Mouse (Mus musculus) MEL (cell line): Measurements from ENCODE around the gene Cyp26b1.

ENCODE experiments used
- BHLHE40 ChIP-seq: IDR thresholded peaks from 2 replicates; pipeline ENCODE4 v1.6.1; 2012; ENCODE audit warnings: low read depth, mild to moderate bottlenecking, inconsistent platforms, low read length, improper control_type of control experiment, borderline replicate concordance
- CHD2 ChIP-seq: IDR thresholded peaks from 2 replicates; pipeline ENCODE4 v1.6.1; 2011; ENCODE audit warnings: low read length, improper control_type of control experiment
- CTCF ChIP-seq, 3 experiments: IDR thresholded peaks in 2 of 3; conservative IDR thresholded peaks in 1 of 3; 2 replicates each; pipeline ENCODE4 v1.5.1; 2011 to 2012; ENCODE audit warnings: low read length in 3 of 3, low read depth in 2 of 3, mild to moderate bottlenecking in 2 of 3, improper control_type of control experiment in 1 of 3, inconsistent platforms in 1 of 3, mixed read lengths in 1 of 3, moderate library complexity in 1 of 3; ENCODE audit not compliant: control insufficient read depth in 1 of 3, insufficient read depth in 1 of 3, poor library complexity in 1 of 3, severe bottlenecking in 1 of 3
- EP300 ChIP-seq, 2 experiments: IDR thresholded peaks; 2 replicates each; pipeline ENCODE4 v1.6.1; 2011; ENCODE audit warnings: improper control_type of control experiment in 2 of 2, low read length in 2 of 2, low read depth in 1 of 2, mild to moderate bottlenecking in 1 of 2
- ETS1 ChIP-seq: IDR thresholded peaks from 2 replicates; pipeline ENCODE4 v1.6.1; 2012; ENCODE audit warnings: low read depth, mild to moderate bottlenecking, inconsistent platforms, low read length, improper control_type of control experiment, moderate library complexity
- HCFC1 ChIP-seq: IDR thresholded peaks from 2 replicates; pipeline ENCODE4 v1.6.1; 2012; ENCODE audit warnings: low read depth, mild to moderate bottlenecking, inconsistent platforms, low read length, improper control_type of control experiment, moderate library complexity
- MEF2A ChIP-seq: IDR thresholded peaks from 2 replicates; pipeline ENCODE4 v1.6.1; 2014; ENCODE audit warnings: low read depth, mild to moderate bottlenecking, inconsistent platforms, low read length, improper control_type of control experiment; ENCODE audit not compliant: poor library complexity, insufficient replicate concordance, severe bottlenecking; ENCODE audit errors: extremely low read depth
- MXI1 ChIP-seq: IDR thresholded peaks from 2 replicates; pipeline ENCODE4 v1.6.1; 2011; ENCODE audit warnings: mild to moderate bottlenecking, low read depth, low read length, improper control_type of control experiment
- NELFE ChIP-seq: IDR thresholded peaks from 2 replicates; pipeline ENCODE4 v1.6.1; 2011; ENCODE audit warnings: low read depth, low read length, improper control_type of control experiment
- POLR2A ChIP-seq, 2 experiments: IDR thresholded peaks; 2 replicates each; pipeline ENCODE4 v1.6.1; 2011 to 2012; ENCODE audit warnings: low read length in 2 of 2, mild to moderate bottlenecking in 2 of 2, control low read depth in 1 of 2, improper control_type of control experiment in 1 of 2, low read depth in 1 of 2, moderate library complexity in 1 of 2; ENCODE audit not compliant: control insufficient read depth in 1 of 2, insufficient read depth in 1 of 2, poor library complexity in 1 of 2
- TBP ChIP-seq: IDR thresholded peaks from 2 replicates; pipeline ENCODE4 v1.8.0; 2011; ENCODE audit warnings: low read depth, low read length, improper control_type of control experiment
- UBTF ChIP-seq: IDR thresholded peaks from 2 replicates; pipeline ENCODE4 v1.6.1; 2012; ENCODE audit warnings: low read depth, mild to moderate bottlenecking, inconsistent platforms, low read length, improper control_type of control experiment, moderate library complexity, borderline replicate concordance; ENCODE audit not compliant: insufficient read depth
- USF1 ChIP-seq: IDR thresholded peaks from 2 replicates; pipeline ENCODE4 v1.6.1; 2014; ENCODE audit warnings: low read depth, mild to moderate bottlenecking, inconsistent platforms, low read length, improper control_type of control experiment, moderate library complexity
- ZNF384 ChIP-seq: IDR thresholded peaks from 2 replicates; pipeline ENCODE4 v1.6.1; 2012; ENCODE audit warnings: low read depth, mild to moderate bottlenecking, inconsistent platforms, low read length, improper control_type of control experiment

- no peak for TF ChIP-seq CTCF (IDR thresholded peaks at IDR 0.05 in 2 of 3, conservative IDR thresholded peaks at IDR 0.05 in 1 of 3; ENCODE audit: control insufficient read depth in 1 of 3, insufficient read depth in 1 of 3, low read depth in 2 of 3, low read length in 3 of 3, poor library complexity in 1 of 3, severe bottlenecking in 1 of 3)
- no peak for TF ChIP-seq UBTF
- TF ChIP-seq ZNF384, result no peak
- no peak for TF ChIP-seq USF1
- no peak for TF ChIP-seq POLR2A (IDR thresholded peaks at IDR 0.05; ENCODE audit: control insufficient read depth in 1 of 2, insufficient read depth in 1 of 2, low read depth in 1 of 2, low read length in 2 of 2, poor library complexity in 1 of 2)
- TF ChIP-seq CHD2, result no peak
- TF ChIP-seq ETS1, result no peak
- TF ChIP-seq HCFC1, result no peak
- no peak for TF ChIP-seq MEF2A
- no peak for TF ChIP-seq EP300 (IDR thresholded peaks at IDR 0.05; ENCODE audit: low read depth in 1 of 2, low read length in 2 of 2)
- TF ChIP-seq MXI1, result no peak
- no peak for TF ChIP-seq TBP
- no peak for TF ChIP-seq BHLHE40
- no peak for TF ChIP-seq NELFE
Measured at GRCm38 (mm10) chr6:84549852-84550437, 43.8 kb downstream of the Cyp26b1 start.
